In the genomic region with DNA sequence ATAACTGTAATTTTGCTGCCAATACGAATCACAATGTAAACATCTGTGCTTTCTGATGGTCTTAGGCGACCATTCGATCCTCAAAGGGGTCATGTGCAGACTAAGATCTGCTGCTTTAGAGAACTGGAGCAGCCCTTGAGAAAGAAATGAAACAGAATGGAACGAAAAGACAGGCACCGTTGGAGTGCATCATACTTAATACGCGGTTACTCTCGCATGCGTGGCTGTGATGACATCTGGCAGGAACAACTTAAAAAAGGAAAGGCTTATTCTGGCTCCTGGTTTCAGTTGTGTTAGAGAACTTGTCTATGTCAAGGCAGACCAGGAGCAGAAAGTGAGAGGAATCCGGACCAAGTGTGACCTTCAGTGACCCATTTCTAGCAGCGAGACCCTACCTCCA, we compare ENCODE assay signal across 19 mouse cellular contexts. TPM values are rescaled to one million over a fixed set of nuclear protein-coding genes. Genes with fewer than 3 reads are reported as not detected.
DNase-seq lines count a peak whose midpoint lies in the region; ATAC-seq and TF ChIP-seq lines count a peak whose summit lies in the region.
"Had no signal": no experiment of that assay in that cellular context is flagged by ENCODE, and none has a peak within 500 bp of the region (broad histone marks: within the 10 kb centered on the region; RNA-seq: fewer than 3 reads in every experiment).

No protein-coding gene starts in this region.

- no peak overlapping the region for H3K4me3 ChIP-seq in heart, embryonic 12.5 days
- no peak overlapping the region for H3K4me3 ChIP-seq in heart, adult 2 months
- H3K4me3 ChIP-seq: erythroblast, embryonic 14.5 days; liver, embryonic 13.5 days had no signal

- H3K4me1 ChIP-seq in heart, embryonic 12.5 days (replicated peaks), result peaks cover 35% of the 10 kb centered on the region
- peaks cover 16% of the 10 kb centered on the region for H3K4me1 ChIP-seq in heart, adult 2 months (ENCODE audit: control insufficient read depth, insufficient read depth, low read length)

- no peaks in the 10 kb centered on the region for H3K79me2 ChIP-seq in heart, adult 2 months (replicated peaks; ENCODE audit: control insufficient read depth, insufficient read depth, low read length)

- no peaks in the 10 kb centered on the region for H3K36me3 ChIP-seq in heart, embryonic 12.5 days
- no peaks in the 10 kb centered on the region for H3K36me3 ChIP-seq in heart, adult 2 months (ENCODE audit: control insufficient read depth, insufficient read depth, low read length)
- H3K36me3 ChIP-seq in splenic B cell, adult 2 months (ENCODE audit: control insufficient read depth, insufficient read depth, low read length, poor library complexity, severe bottlenecking), result no peaks in the 10 kb centered on the region
- H3K36me3 ChIP-seq: hindbrain, embryonic 15.5 days; liver, embryonic 13.5 days had no signal

- H3K9me3 ChIP-seq in heart, embryonic 12.5 days (replicated peaks), result no peaks in the 10 kb centered on the region
- H3K9me3 ChIP-seq: hindbrain, embryonic 15.5 days; liver, embryonic 13.5 days had no signal

- no peak for TF ChIP-seq CTCF in heart, adult 2 months (IDR thresholded peaks at IDR 0.05)

- TF ChIP-seq EP300 in heart, adult 2 months (IDR thresholded peaks at IDR 0.05; ENCODE audit: insufficient read depth, low read depth, low read length), result no peak

- TF ChIP-seq POLR2A in heart, adult 2 months (IDR thresholded peaks at IDR 0.05; ENCODE audit: insufficient read depth, low read depth, low read length), result no peak

- H3K27ac ChIP-seq in heart, embryonic 12.5 days (ENCODE audit: poor library complexity, severe bottlenecking), result peak overlapping the region; percentile 49
- H3K27ac ChIP-seq in heart, adult 2 months, result no peak overlapping the region
- H3K27ac ChIP-seq: liver, embryonic 13.5 days had no signal

- no peak for ATAC-seq in heart, embryonic 12.5 days (ENCODE audit: insufficient number of reproducible peaks, low FRiP score)
- peak; percentile 55 for ATAC-seq in granulocyte monocyte progenitor cell, adult 5-6 weeks (replicated peaks; ENCODE audit: poor library complexity, severe bottlenecking)

- WGBS in heart, embryonic 12.5 days, result 59% methylated on average over 11 of the region's 11 CpGs
- 55% methylated on average over 11 of the region's 11 CpGs for WGBS in heart, adult 2 months

- no peaks in the 10 kb centered on the region for H3K27me3 ChIP-seq in heart, embryonic 12.5 days (replicated peaks)
- H3K27me3 ChIP-seq in heart, adult 2 months (ENCODE audit: control insufficient read depth, insufficient read depth, low read length), result no peaks in the 10 kb centered on the region
- H3K27me3 ChIP-seq in splenic B cell, adult 2 months (ENCODE audit: control insufficient read depth, insufficient read depth, low read length, poor library complexity, severe bottlenecking), result no peaks in the 10 kb centered on the region
- H3K27me3 ChIP-seq: hindbrain, embryonic 15.5 days had no signal

- intact Hi-C loops in heart, adult 2 months (cut with DNase I), result no loop called here

- no peak for DNase-seq in heart, adult 2 months
- peak; percentile 53 for DNase-seq in thymus, postnatal 0 days (ENCODE audit: low spot score)
- DNase-seq in thymus, postnatal 10 days (ENCODE audit: low spot score in 2 of 2), result no peak
- peak; percentile 73 for DNase-seq in splenic B cell, adult 2 months (ENCODE audit: low read depth, low spot score)
- no peak for DNase-seq in kidney, postnatal 36 days
- DNase-seq in cerebellum, adult 8-10 months, result no peak
- DNase-seq: adrenal gland, postnatal 14 days; cerebellum, adult 9-10 months; gastrocnemius, postnatal 10 days; kidney, adult 2 months; kidney, postnatal 25 days; left cerebral cortex, postnatal 4 days; liver, embryonic 13.5 days; lung, postnatal 10 days; right cerebral cortex, postnatal 25 days had no signal

- H3K9ac ChIP-seq in heart, embryonic 12.5 days, result no peak overlapping the region
- H3K9ac ChIP-seq in heart, adult 2 months (ENCODE audit: low read depth, low read length), result no peak overlapping the region
- H3K9ac ChIP-seq: liver, embryonic 13.5 days had no signal

- H3K4me2 ChIP-seq in heart, embryonic 12.5 days, result peak overlapping the region; percentile 30; the same call in 1 of the 2 replicates

RNA-seq across cellular contexts. Expression of a gene that starts 15.6 kb away (rescaled TPM):
- polyA plus RNA-seq in heart, embryonic 12.5 days (2016; fragmentation: Nextera tagmentation; extraction: Ambion mirVana), result 7.2 and 9.1 TPM in 2 replicates
- total RNA-seq in heart, adult 2 months (2021), result 10 to 100 TPM; 50.0 to 50.7 TPM
- polyA plus RNA-seq in heart, adult 2 months (2012; rRNA removed), result 21.5 and 29.9 TPM in 2 replicates
- 12.4 and 17.6 TPM in 2 replicates for polyA plus RNA-seq in thymus, postnatal 0 days (2015; fragmentation: Nextera tagmentation; extraction: Ambion mirVana)
- 18.7 and 19.6 TPM in 2 replicates for total RNA-seq in granulocyte monocyte progenitor cell, adult 5-6 weeks (2014; fragmentation: Nextera tagmentation)
- total RNA-seq in granulocyte monocyte progenitor cell, adult 5-6 weeks (2017), result 9.6 and 13.3 TPM in 2 replicates

RNA-seq across cellular contexts. Expression of a gene that starts 51.4 kb away (rescaled TPM):
- polyA plus RNA-seq in heart, embryonic 12.5 days (2016; fragmentation: Nextera tagmentation; extraction: Ambion mirVana), result 13.8 and 15.1 TPM in 2 replicates
- total RNA-seq in heart, adult 2 months (2021), result 10 to 100 TPM; 11.6 to 13.1 TPM
- polyA plus RNA-seq in heart, adult 2 months (2012; rRNA removed), result 30.5 and 35.8 TPM in 2 replicates
- polyA plus RNA-seq in thymus, postnatal 0 days (2015; fragmentation: Nextera tagmentation; extraction: Ambion mirVana), result 9.3 and 11.6 TPM in 2 replicates
- 25.5 and 27.9 TPM in 2 replicates for total RNA-seq in granulocyte monocyte progenitor cell, adult 5-6 weeks (2014; fragmentation: Nextera tagmentation)
- 19.6 and 24.5 TPM in 2 replicates for total RNA-seq in granulocyte monocyte progenitor cell, adult 5-6 weeks (2017)

Comparison
In these comparisons a context has a peak if more than half of its experiments do, and no peak if none do; other contexts are left out.
1. DNase-seq: peak in thymus, postnatal 0 days (single experiment) and splenic B cell, adult 2 months (single experiment); none in heart, adult 2 months (0 of 2), thymus, postnatal 10 days (0 of 2), kidney, postnatal 36 days (0 of 2) and cerebellum, adult 8-10 months (single experiment).